Mouse (Mus musculus) kidney, adult 2 months (tissue): ENCODE measurements at regions not wholly inside any gene's neighbourhood (a gene's known extent, or its start where the extent isn't known, plus 50 kb on each side); places are given as distances from the start of the nearest gene placed in this dataset.

Source experiments
- CTCF ChIP-seq: fragments of 200-500 bp; conservative IDR thresholded peaks from 2 replicates; pipeline ENCODE4 v1.5.1; 2011; ENCODE audit warnings: low read depth, mild to moderate bottlenecking, control low read depth, low read length, moderate library complexity, mixed read lengths; ENCODE audit not compliant: insufficient read depth, insufficient read length
- POLR2A ChIP-seq: fragments of 200-500 bp; IDR thresholded peaks from one replicate; pipeline ENCODE4 v1.6.1; 2011; ENCODE audit warnings: low read depth, low read length, control low read depth

DNA sequence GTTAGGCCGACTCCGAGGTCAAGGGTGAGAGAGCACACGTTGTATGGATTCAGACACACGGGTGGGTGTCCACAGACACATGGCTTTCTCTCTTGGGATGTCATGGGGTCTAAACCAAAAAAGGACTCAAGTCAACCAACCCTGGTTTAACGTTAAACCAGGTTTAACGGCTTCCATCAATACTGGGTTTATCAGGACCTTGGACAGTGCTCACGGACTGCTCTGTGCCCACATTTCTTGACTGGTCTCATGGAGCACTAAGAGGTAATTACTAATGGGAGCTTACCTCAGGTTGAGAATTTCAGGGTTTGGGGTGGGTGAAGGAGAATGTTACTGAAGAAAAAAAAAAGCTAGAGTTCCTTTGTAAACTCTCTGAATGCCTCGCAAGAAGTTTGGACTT, 72.7 kb upstream of the Unc5a start:
- no peak for TF ChIP-seq POLR2A
- no peak for TF ChIP-seq CTCF
